Mouse (Mus musculus) liver, postnatal 0 days (tissue): ENCODE results near the gene Glipr1l3. TPM values are rescaled to one million over a fixed set of nuclear protein-coding genes. Genes with fewer than 3 reads are reported as not detected.
A peak's percentile ranks its signal among the peaks of the same experiment; 100 is the strongest.
"Not testable (repeated sequence)": the region's sequence is repeated elsewhere in the genome, so short reads cannot be mapped to it uniquely, and the experiment has no call there.

Experiments used
- ATAC-seq: fragments of 200-750 bp; cut with Nextera tagmentation; 2 replicates; pipeline ENCODE4 v1.8.0; 2017; ENCODE audit warnings: mild to moderate bottlenecking, moderate library complexity
- DNase-seq: peaks from one replicate; pipeline ENCODE4 v3.0.0-alpha.2; 2016
- H3K27ac ChIP-seq: fragments of 300-500 bp; sonication (generic); 2 replicates; pipeline ENCODE4 v1.5.1; 2014; ENCODE audit warnings: antibody characterized with exemption, moderate library complexity, mild to moderate bottlenecking, low read depth
- H3K27me3 ChIP-seq: fragments of 300-500 bp; sonication (generic); 2 replicates; pipeline ENCODE4 v1.6.1; 2014; ENCODE audit warnings: low read length, control low read depth, mixed read lengths; ENCODE audit not compliant: insufficient read depth
- H3K36me3 ChIP-seq: fragments of 300-500 bp; sonication (generic); replicated peaks from 2 replicates; pipeline ENCODE4 v1.6.1; 2014; ENCODE audit warnings: mild to moderate bottlenecking, control low read depth, low read length, moderate library complexity, mixed read lengths; ENCODE audit not compliant: insufficient read depth
- H3K4me1 ChIP-seq: fragments of 300-500 bp; sonication (generic); 2 replicates; pipeline ENCODE4 v1.6.1; 2014; ENCODE audit warnings: antibody characterized with exemption, mild to moderate bottlenecking, control low read depth; ENCODE audit not compliant: insufficient read depth
- H3K4me2 ChIP-seq: fragments of 300-500 bp; sonication (generic); 2 replicates; pipeline ENCODE4 v1.6.1; 2014; ENCODE audit warnings: low read depth, mild to moderate bottlenecking, low read length, moderate library complexity, mixed read lengths
- H3K4me3 ChIP-seq: fragments of 300-500 bp; sonication (generic); 2 replicates; pipeline ENCODE4 v1.5.1; 2014; ENCODE audit warnings: low read depth, low read length
- H3K9ac ChIP-seq: fragments of 300-500 bp; sonication (generic); replicated peaks from 2 replicates; pipeline ENCODE4 v1.6.1; 2014; ENCODE audit warnings: mild to moderate bottlenecking, moderate library complexity
- H3K9me3 ChIP-seq: fragments of 300-500 bp; sonication (generic); 2 replicates; pipeline ENCODE4 v1.6.1; 2016; ENCODE audit warnings: mild to moderate bottlenecking, control low read depth, low read length, mixed read lengths
- CTCF ChIP-seq: sonication (generic); IDR thresholded peaks from 2 replicates; pipeline ENCODE4 v1.5.1; 2016; ENCODE audit warnings: antibody characterized with exemption, low read depth
- EP300 ChIP-seq: IDR thresholded peaks from 2 replicates; pipeline ENCODE4 v1.6.1; 2016; ENCODE audit warnings: antibody characterized with exemption, low read depth, mild to moderate bottlenecking
- WGBS: fragments of 180-500 bp; shearing (Covaris S2); extraction: QIAGEN DNeasy Blood & Tissue Kit; methylation state at CpG from one replicate; pipeline ENCODE4 v1.1.7; 2014; ENCODE audit not compliant: insufficient replicate concordance; 5-methylcytosine and 5-hydroxymethylcytosine counted together
- polyA plus RNA-seq: library from polyadenylated mRNA; unstranded; fragments of >200 nt; fragmentation: Nextera tagmentation; extraction: Ambion mirVana; gene quantifications from 2 replicates; pipeline ENCODE4 v1.2.1, GENCODE M21; 2015

Gene Glipr1l3
- polyA plus RNA-seq, 1 experiment from 2014 or later: not detected

DNA sequence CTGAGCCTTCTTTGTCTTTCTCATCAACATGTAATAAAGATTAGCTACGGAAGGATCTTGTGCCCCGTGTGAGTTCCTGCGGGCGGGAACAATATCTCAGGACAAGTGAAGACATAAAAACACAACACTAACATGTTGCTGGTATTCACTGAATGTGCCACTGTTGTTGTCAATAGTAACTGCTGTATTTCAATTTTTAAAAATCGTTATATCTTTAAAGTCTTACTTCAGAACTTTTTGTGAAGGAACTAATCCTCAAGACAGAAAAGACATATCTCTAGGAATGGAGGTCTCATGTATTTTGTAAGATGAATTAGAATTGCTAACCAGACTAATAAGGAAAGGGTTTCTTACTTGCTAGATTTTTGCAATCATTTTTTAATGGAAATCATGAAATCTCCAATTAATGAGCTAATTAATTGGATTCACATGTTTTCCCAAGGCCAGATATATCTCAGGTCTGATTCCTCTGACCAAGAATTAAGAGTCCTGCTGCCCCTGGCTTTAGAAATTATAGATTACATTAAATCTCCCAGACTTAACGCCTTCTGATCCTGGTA is 21.2 kb downstream of the Glipr1l3 start:
- H3K4me3 ChIP-seq: no peak overlapping the region
- H3K9ac ChIP-seq: no peak overlapping the region; the same call in 1 of the 2 replicates
- TF ChIP-seq CTCF: no peak
- peak overlapping the region; percentile 44; the same call in 1 of the 2 replicates for H3K4me2 ChIP-seq
- DNase-seq (no peak), ATAC-seq (no peak)
- H3K27ac ChIP-seq: no peak overlapping the region
- H3K36me3 ChIP-seq: no peaks in the 10 kb centered on the region
- H3K9me3 ChIP-seq: no peaks in the 10 kb centered on the region
- WGBS: 44% methylated on average over 6 of the region's 6 CpGs
- H3K27me3 ChIP-seq: no peaks in the 10 kb centered on the region
- H3K4me1 ChIP-seq: no peaks in the 10 kb centered on the region

DNA sequence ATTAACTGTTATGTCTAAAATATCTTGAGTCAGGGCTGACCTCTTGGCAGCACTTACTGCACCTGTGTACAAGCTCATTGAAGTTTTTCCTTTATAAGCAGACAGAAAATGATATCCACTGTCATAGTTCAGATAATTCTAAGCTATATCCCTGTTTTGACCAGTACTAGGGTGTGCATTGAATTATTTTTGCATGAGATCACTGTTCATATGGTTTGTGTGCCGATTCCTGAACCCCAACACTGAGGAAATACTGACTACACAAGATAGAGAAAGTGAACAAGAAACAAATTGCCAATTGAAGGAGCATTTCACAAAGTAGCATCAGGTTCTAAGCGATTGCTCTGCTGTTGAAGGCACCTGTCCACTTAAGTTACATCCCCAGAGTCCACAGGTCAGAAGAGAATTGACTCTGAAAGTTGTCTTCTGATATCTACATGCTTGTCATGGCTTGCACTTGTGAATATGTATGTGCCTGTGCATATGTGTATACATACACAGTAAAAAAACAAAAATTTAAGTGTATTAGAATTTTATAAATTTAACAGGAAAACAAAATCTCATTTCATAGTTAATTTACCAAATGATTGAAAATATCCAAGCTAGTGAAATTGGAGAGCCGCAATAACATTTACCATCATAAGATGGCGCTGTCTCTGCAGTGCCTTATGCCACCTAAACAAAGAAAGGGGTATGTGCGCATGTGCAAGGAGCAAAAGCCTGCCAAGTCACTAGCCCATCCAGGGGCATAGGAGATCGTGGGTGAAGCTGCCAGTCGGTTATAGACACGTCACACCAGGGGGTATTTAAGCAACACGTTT is 21.9 kb downstream of the Glipr1l3 start:
- ATAC-seq: peak; percentile 75

DNA sequence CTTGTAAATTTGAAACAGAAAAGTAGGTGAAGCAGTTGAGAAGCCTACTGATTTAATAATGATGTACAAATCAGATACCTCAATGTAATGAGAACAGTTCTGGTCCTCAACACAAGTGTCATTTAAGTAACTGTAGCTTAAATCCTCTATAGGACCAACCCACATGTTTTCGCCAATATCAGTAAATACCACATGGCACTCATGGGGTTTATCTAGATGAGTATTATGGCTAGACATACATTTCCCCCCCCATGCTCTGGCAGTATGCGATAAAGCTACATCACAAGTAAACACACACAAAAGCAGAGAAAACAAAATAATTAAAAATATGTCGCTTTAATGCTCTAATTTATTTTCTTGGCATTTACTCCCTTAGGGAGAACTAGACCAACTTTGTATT is 27.9 kb downstream of the Glipr1l3 start:
- H3K27ac ChIP-seq: no peak overlapping the region
- no peak overlapping the region for H3K4me3 ChIP-seq
- ATAC-seq (peak; percentile 47; the same call in 1 of the 2 replicates), DNase-seq (no peak)
- H3K4me1 ChIP-seq: no peaks in the 10 kb centered on the region
- H3K36me3 ChIP-seq: no peaks in the 10 kb centered on the region
- H3K9ac ChIP-seq: no peak overlapping the region
- peak; percentile 48; the same call in 1 of the 2 replicates for TF ChIP-seq EP300
- no peak for TF ChIP-seq CTCF
- no peaks in the 10 kb centered on the region for H3K9me3 ChIP-seq
- WGBS: 76% methylated on average over 3 of the region's 3 CpGs
- H3K4me2 ChIP-seq: no peak overlapping the region
- no peaks in the 10 kb centered on the region for H3K27me3 ChIP-seq

More for the DNA sequence above, 21.9 kb downstream of the Glipr1l3 start:
- peak overlapping the region; percentile 44; the same call in 1 of the 2 replicates for H3K4me2 ChIP-seq
- 17% methylated on average over 9 of the region's 9 CpGs for WGBS
- no peaks in the 10 kb centered on the region for H3K36me3 ChIP-seq
- no peaks in the 10 kb centered on the region for H3K27me3 ChIP-seq
- H3K9me3 ChIP-seq: no peaks in the 10 kb centered on the region
- no peak overlapping the region; the same call in 1 of the 2 replicates for H3K9ac ChIP-seq
- H3K4me3 ChIP-seq: no peak overlapping the region
- DNase-seq: peak; percentile 54
- H3K27ac ChIP-seq: no peak overlapping the region
- H3K4me1 ChIP-seq: no peaks in the 10 kb centered on the region
- TF ChIP-seq EP300 (no peak), CTCF (peak; percentile 69)

DNA sequence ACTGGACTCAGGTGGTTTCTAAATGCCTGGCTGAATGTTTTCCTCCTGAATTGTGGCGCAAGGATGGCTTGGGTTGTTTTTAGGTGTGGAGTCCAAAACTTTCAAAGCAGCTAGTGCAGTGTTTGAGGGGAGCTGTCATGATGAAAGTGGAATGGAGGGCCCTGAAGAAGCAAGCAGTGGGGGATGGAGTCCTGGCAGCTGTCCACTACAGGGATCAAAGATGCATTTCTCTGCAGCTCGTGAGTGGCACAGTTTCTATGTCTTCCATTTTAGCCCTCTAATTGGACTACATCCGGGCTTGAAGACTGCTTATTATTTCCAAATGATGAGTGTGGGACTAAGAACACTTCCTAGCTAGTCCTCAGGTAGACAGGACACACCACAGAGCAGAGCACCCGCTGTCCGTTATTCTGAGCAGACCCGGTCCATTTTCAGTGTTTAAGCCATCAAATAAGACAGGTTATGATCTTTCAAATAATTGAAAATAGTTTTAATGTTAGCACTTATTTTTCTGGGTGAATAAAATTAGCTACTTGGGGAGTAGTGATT is 32.4 kb downstream of the Glipr1l3 start:
- not testable (repeated sequence) for H3K9ac ChIP-seq, H3K9me3 ChIP-seq, H3K4me2 ChIP-seq, ATAC-seq, H3K27me3 ChIP-seq, DNase-seq, H3K27ac ChIP-seq, H3K4me3 ChIP-seq, H3K4me1 ChIP-seq, H3K36me3 ChIP-seq
- WGBS: 81% methylated on average over 6 of the region's 6 CpGs

DNA sequence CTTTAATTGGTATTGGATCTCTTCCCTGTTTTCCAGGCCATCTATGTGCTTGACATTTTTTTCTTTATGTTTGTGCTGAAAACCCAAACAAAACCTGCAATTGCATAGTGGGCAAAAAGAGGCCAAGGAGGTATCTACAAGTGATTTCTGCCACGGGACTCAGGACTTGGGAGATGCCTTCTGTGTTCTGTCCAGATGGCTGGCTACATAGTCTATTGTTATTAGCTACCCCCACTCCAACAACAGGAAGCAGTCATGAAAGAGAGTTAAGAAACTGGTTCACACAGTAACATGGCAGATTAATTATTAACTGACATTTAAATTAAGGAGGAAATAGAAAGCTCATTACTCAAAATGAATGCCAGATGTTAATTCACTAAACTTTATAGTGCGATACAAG is 35.0 kb downstream of the Glipr1l3 start:
- not testable (repeated sequence) for H3K4me3 ChIP-seq, H3K9me3 ChIP-seq, ATAC-seq, H3K27ac ChIP-seq, H3K4me2 ChIP-seq, H3K9ac ChIP-seq, H3K4me1 ChIP-seq, H3K36me3 ChIP-seq, H3K27me3 ChIP-seq, DNase-seq
- WGBS: 65% methylated on average over 2 of the region's 2 CpGs

DNA sequence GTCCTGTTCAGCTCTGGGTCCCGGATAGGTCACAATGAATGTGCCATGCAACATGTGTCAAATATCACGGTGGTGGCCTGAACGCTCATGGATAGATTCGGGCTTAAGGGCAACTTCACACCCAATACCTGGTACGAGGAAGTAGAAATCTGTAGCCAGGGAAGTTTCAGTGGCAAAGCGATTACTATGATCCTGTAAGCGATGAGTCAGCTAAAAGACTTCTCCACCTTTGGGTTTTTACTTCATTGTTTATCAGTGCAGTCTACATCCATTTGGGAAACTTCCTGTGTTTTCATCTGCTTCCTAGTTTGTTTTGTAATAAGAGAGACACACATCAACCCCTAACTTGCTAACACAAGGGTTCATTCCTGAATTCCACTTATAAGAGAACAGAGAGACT is 49.7 kb downstream of the Glipr1l3 start:
- no peaks in the 10 kb centered on the region for H3K9me3 ChIP-seq
- no peak overlapping the region for H3K9ac ChIP-seq
- no peak for DNase-seq
- 79% methylated on average over 7 of the region's 7 CpGs for WGBS
- no peak for ATAC-seq
- TF ChIP-seq CTCF (no peak), EP300 (no peak)
- no peak overlapping the region for H3K27ac ChIP-seq
- H3K4me3 ChIP-seq: no peak overlapping the region
- H3K4me2 ChIP-seq: no peak overlapping the region
- no peaks in the 10 kb centered on the region for H3K27me3 ChIP-seq
- no peaks in the 10 kb centered on the region for H3K4me1 ChIP-seq
- H3K36me3 ChIP-seq: no peaks in the 10 kb centered on the region
